Mouse (Mus musculus) right cerebral cortex, adult 2 months (tissue): ENCODE data around the gene Kcna7.

Experiments used
- DNase-seq, 2 experiments: peaks; one replicate each; pipeline ENCODE4 v3.0.0; 2021 to 2022; ENCODE audit warnings: low spot score in 2 of 2

Kcna7 gene

DNA sequence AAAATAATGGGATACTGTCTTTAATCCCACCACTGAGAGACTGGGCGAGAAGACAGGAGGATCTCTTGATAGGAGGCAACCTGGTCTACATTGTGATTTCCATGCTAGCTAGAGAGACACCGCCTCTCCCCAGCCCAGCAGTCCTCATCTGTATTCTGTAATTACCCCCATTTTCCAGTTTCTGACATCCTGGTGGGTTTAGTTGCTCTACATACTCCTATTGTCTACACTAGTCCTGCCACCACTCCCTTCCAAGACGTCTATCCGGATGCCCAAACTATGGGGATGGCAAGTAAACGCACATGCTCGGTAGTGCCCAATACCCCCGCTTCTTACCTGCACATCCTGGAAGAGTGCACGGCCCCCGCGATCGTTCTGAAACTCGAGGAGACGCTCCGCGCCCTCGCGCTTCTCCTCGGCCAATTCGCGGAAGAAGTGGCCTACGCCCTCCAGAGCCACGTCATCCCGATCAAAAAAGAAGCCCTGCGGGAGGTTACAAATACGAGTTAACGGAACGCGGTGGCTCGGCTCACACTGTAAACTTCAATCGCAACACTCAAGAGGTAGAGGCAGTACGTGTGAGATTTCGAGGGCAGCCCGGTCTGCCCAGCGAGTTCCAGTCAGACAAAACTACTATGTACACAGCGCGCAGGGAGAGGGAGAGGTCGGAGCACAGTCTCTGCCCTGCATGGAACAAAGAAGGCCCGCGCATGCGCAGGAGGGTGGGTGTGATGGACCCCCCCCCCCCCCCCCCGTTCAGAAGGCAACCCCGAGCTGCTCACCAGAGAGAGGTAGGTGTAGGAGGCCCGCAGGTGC lies 53.5 kb downstream of the Kcna7 start:
- peak; percentile 66 to 75 for DNase-seq
